Mouse (Mus musculus) liver, embryonic 14.5 days (tissue): Measurements from ENCODE around the gene Pam16.

Experiments used
- CTCF ChIP-seq: IDR thresholded peaks from 2 replicates; pipeline ENCODE4 v1.5.1; 2016; ENCODE audit warnings: antibody characterized with exemption, low read depth, control low read depth
- EP300 ChIP-seq: IDR thresholded peaks from 2 replicates; pipeline ENCODE4 v1.6.1; 2016; ENCODE audit warnings: antibody characterized with exemption, low read depth

- TF ChIP-seq CTCF = no peak
- TF ChIP-seq EP300 = no peak
Measured at GRCm38 (mm10) chr16:4654706-4655105, 29.9 kb upstream of the Pam16 start.
